Mouse (Mus musculus) CH12.LX (cell line): ENCODE measurements around the gene Mindy4b-ps. TPM values are rescaled to one million over a fixed set of nuclear protein-coding genes. Genes with fewer than 3 reads are reported as not detected.
"Not testable (repeated sequence)": the region's sequence is repeated elsewhere in the genome, so short reads cannot be mapped to it uniquely, and the experiment has no call there.

Experiments used
- DNase-seq: peaks from one replicate; pipeline ENCODE4 v3.0.0-alpha.2; 2013; ENCODE audit errors: extremely low read depth
- H3K27ac ChIP-seq: 2 replicates; pipeline ENCODE4 v1.5.1; 2012; ENCODE audit warnings: low read depth, mild to moderate bottlenecking, control low read depth, moderate library complexity; ENCODE audit not compliant: insufficient read depth
- H3K27me3 ChIP-seq: replicated peaks from 2 replicates; pipeline ENCODE3; 2012; ENCODE audit warnings: inconsistent platforms
- H3K36me3 ChIP-seq, 2 experiments: replicated peaks in 1 of 2; 2 replicates each; pipeline versions ENCODE3 to v1.6.1; 2012; ENCODE audit warnings: inconsistent platforms in 1 of 2, low read length in 1 of 2, mild to moderate bottlenecking in 1 of 2, mixed read lengths in 1 of 2, moderate library complexity in 1 of 2; ENCODE audit not compliant: control insufficient read depth in 1 of 2, insufficient read depth in 1 of 2
- H3K4me1 ChIP-seq, 2 experiments: 2 replicates each; pipeline ENCODE4 v1.6.1; 2012; ENCODE audit warnings: inconsistent platforms in 1 of 2, moderate library complexity in 1 of 2; ENCODE audit not compliant: insufficient read depth in 2 of 2, control insufficient read depth in 1 of 2
- H3K4me2 ChIP-seq: 2 replicates; pipeline ENCODE4 v1.6.1; 2012; ENCODE audit warnings: low read depth, mild to moderate bottlenecking, control low read depth; ENCODE audit not compliant: poor library complexity, insufficient read depth, severe bottlenecking
- H3K4me3 ChIP-seq, 3 experiments: fragments of 150-350 bp in 1 of 3; sonication (generic) in 1 of 3; replicated peaks in 1 of 3; 2 replicates each; pipeline versions ENCODE3 to v1.5.1; 2011 to 2012; ENCODE audit warnings: low read depth in 2 of 3, low read length in 2 of 3, mild to moderate bottlenecking in 2 of 3, moderate library complexity in 2 of 3, control low read depth in 1 of 3, improper control_type of control experiment in 1 of 3, inconsistent platforms in 1 of 3, mixed read lengths in 1 of 3; ENCODE audit not compliant: poor library complexity in 1 of 3
- H3K79me2 ChIP-seq: replicated peaks from 2 replicates; pipeline ENCODE4 v1.6.1; 2012; ENCODE audit warnings: mild to moderate bottlenecking, moderate library complexity; ENCODE audit not compliant: control insufficient read depth, poor library complexity, insufficient read depth, severe bottlenecking; ENCODE audit errors: extremely low read depth
- H3K9ac ChIP-seq: 2 replicates; pipeline ENCODE4 v1.6.1; 2012; ENCODE audit warnings: low read depth, mild to moderate bottlenecking, control low read depth, moderate library complexity; ENCODE audit not compliant: insufficient read depth
- H3K9me3 ChIP-seq: replicated peaks from 2 replicates; pipeline ENCODE3; 2012; ENCODE audit warnings: low read length, inconsistent platforms, mixed read lengths
- BHLHE40 ChIP-seq: IDR thresholded peaks from 2 replicates; pipeline ENCODE4 v1.6.1; 2011; ENCODE audit warnings: mild to moderate bottlenecking, low read depth, low read length, improper control_type of control experiment
- CHD1 ChIP-seq: IDR thresholded peaks from 2 replicates; pipeline ENCODE4 v1.6.1; 2012; ENCODE audit warnings: low read depth, low read length, improper control_type of control experiment, inconsistent platforms
- CHD2 ChIP-seq: IDR thresholded peaks from 2 replicates; pipeline ENCODE4 v1.6.1; 2011; ENCODE audit warnings: low read length, improper control_type of control experiment
- E2F4 ChIP-seq: IDR thresholded peaks from 2 replicates; pipeline ENCODE4 v1.6.1; 2011; ENCODE audit warnings: low read depth, low read length, improper control_type of control experiment; ENCODE audit not compliant: insufficient replicate concordance
- ETS1 ChIP-seq: conservative IDR thresholded peaks from 2 replicates; pipeline ENCODE4 v1.6.1; 2012; ENCODE audit warnings: low read depth, mild to moderate bottlenecking, inconsistent platforms, low read length, improper control_type of control experiment, moderate library complexity
- GABPA ChIP-seq: IDR thresholded peaks from 2 replicates; pipeline ENCODE4 v1.6.1; 2012; ENCODE audit warnings: low read depth, low read length, improper control_type of control experiment, inconsistent platforms; ENCODE audit not compliant: insufficient replicate concordance
- HCFC1 ChIP-seq: IDR thresholded peaks from 2 replicates; pipeline ENCODE4 v1.6.1; 2012; ENCODE audit warnings: low read depth, mild to moderate bottlenecking, inconsistent platforms, low read length, improper control_type of control experiment
- IRF4 ChIP-seq: IDR thresholded peaks from 2 replicates; pipeline ENCODE4 v1.6.1; 2014; ENCODE audit warnings: low read depth, mild to moderate bottlenecking, inconsistent platforms, low read length, improper control_type of control experiment
- JUND ChIP-seq: conservative IDR thresholded peaks from 2 replicates; pipeline ENCODE4 v1.6.1; 2011; ENCODE audit warnings: low read depth, low read length, improper control_type of control experiment
- KAT2A ChIP-seq: IDR thresholded peaks from 2 replicates; pipeline ENCODE4 v1.6.1; 2012; ENCODE audit warnings: low read length, improper control_type of control experiment, inconsistent platforms; ENCODE audit not compliant: insufficient replicate concordance
- MAX ChIP-seq: IDR thresholded peaks from 2 replicates; pipeline ENCODE4 v1.6.1; 2011; ENCODE audit warnings: low read length, improper control_type of control experiment
- MAZ ChIP-seq: IDR thresholded peaks from 2 replicates; pipeline ENCODE4 v1.6.1; 2012; ENCODE audit warnings: low read depth, mild to moderate bottlenecking, inconsistent platforms, low read length, improper control_type of control experiment, moderate library complexity
- MEF2A ChIP-seq: IDR thresholded peaks from 2 replicates; pipeline ENCODE4 v1.6.1; 2014; ENCODE audit warnings: low read depth, mild to moderate bottlenecking, inconsistent platforms, low read length, improper control_type of control experiment, borderline replicate concordance
- MYC ChIP-seq: IDR thresholded peaks from 2 replicates; pipeline ENCODE4 v1.6.1; 2011; ENCODE audit warnings: low read depth, mild to moderate bottlenecking, improper control_type of control experiment, low read length
- NRF1 ChIP-seq: IDR thresholded peaks from 2 replicates; pipeline ENCODE4 v1.6.1; 2014; ENCODE audit warnings: low read depth, mild to moderate bottlenecking, inconsistent platforms, low read length, improper control_type of control experiment, moderate library complexity
- POLR2A ChIP-seq: IDR thresholded peaks from 2 replicates; pipeline ENCODE4 v1.6.1; 2011; ENCODE audit warnings: low read depth, mild to moderate bottlenecking, improper control_type of control experiment, low read length
- TCF12 ChIP-seq: IDR thresholded peaks from 2 replicates; pipeline ENCODE4 v1.6.1; 2014; ENCODE audit warnings: low read depth, mild to moderate bottlenecking, inconsistent platforms, low read length, improper control_type of control experiment
- USF1 ChIP-seq: IDR thresholded peaks from 2 replicates; pipeline ENCODE4 v1.6.1; 2014; ENCODE audit warnings: low read depth, mild to moderate bottlenecking, inconsistent platforms, low read length, improper control_type of control experiment
- ZC3H11A ChIP-seq: IDR thresholded peaks from 2 replicates; pipeline ENCODE4 v1.6.1; 2012; ENCODE audit warnings: low read depth, mild to moderate bottlenecking, inconsistent platforms, low read length, improper control_type of control experiment
- ZKSCAN1 ChIP-seq: IDR thresholded peaks from 2 replicates; pipeline ENCODE4 v1.6.1; 2012; ENCODE audit warnings: low read depth, inconsistent platforms, low read length, improper control_type of control experiment, borderline replicate concordance
- dilution Hi-C: fragments of 300-500 bp; cut with MboI; formaldehyde crosslinking; loops from 2 replicates; pipeline ENCODE4 v1.14.3; 2020; ENCODE audit warnings: low sequenced_read_pairs; ENCODE audit not compliant: extremely low pct_unique_long_range_greater_than_20kb, extremely low pct_ligation_motif_present
- in situ Hi-C: fragments of 300-500 bp; cut with MboI; formaldehyde crosslinking; loops from 3 replicates; pipeline ENCODE4 v1.14.3; 2019; ENCODE audit warnings: low sequenced_read_pairs, low pct_ligation_motif_present, low pct_unique_long_range_greater_than_20kb, mixed read lengths
- polyA plus RNA-seq: library from polyadenylated mRNA; unstranded; fragments of >175 nt; gene quantifications from 2 replicates; pipeline ENCODE4 v1.2.1, GENCODE M21; 2012; ENCODE audit warnings: low read depth; ENCODE audit not compliant: insufficient read length
- total RNA-seq, 2 experiments: library from RNA; depleted of rRNA; stranded (reverse); fragments of 300-350 nt in 1 of 2; fragments of >200 nt in 1 of 2; gene quantifications; 2 replicates each; pipeline ENCODE4 v1.2.3; 2012 to 2014

Mindy4b-ps gene
- not detected in 2 replicates for total RNA-seq (2012; rRNA removed)
- not detected in 2 replicates for total RNA-seq (2014; rRNA removed)
- polyA plus RNA-seq: not detected in 2 replicates

DNA sequence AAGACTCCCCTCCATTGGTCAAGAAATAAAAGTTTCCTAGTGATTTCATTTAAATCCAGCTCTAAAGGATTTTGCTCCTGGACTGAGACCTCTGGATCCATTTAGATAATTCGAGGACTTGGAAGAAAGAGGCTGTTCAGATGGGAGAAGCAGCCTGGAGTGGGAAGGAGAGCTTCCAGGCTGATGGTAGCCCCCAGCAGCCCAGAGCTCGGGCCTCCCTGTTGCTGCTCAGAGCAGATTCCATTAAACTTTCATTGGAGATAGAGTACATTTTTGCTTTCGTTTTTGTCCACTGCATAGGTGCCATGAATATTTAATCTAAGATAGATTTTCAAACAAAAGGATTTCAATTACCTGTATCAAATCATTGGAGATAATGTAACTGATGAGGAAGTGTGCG, at the start of gene Mindy4b-ps:
Mindy4b-ps (minus strand) TSS at position 101 of the 400 bp plus-strand sequence.
- dilution Hi-C loops (no loop called here), in situ Hi-C loops (no loop called here)
- no peaks in the 10 kb centered on the region for H3K9me3 ChIP-seq

GRCm38 (mm10) chr3:58871882-58872281, 49.8 kb upstream of the Mindy4b-ps start:
- H3K79me2 ChIP-seq, in situ Hi-C loops, H3K4me2 ChIP-seq, dilution Hi-C loops, H3K9ac ChIP-seq, H3K27me3 ChIP-seq, H3K9me3 ChIP-seq, H3K36me3 ChIP-seq, H3K4me1 ChIP-seq, H3K27ac ChIP-seq, H3K4me3 ChIP-seq, DNase-seq: not testable (repeated sequence)

More for the DNA sequence above, at the start of gene Mindy4b-ps:
- Histone ChIP-seq H3K36me3 (no peaks in the 10 kb centered on the region), H3K4me2 (peak within 1 kb of the TSS; percentile 26), H3K4me1 (no peaks in the 10 kb centered on the region), H3K27me3 (no peaks in the 10 kb centered on the region), H3K79me2 (no peaks in the 10 kb centered on the region), H3K9ac (no peak within 1 kb of the TSS), H3K27ac (no peak within 1 kb of the TSS), H3K4me3 (no peak within 1 kb of the TSS)
- no peak for TF ChIP-seq MYC
- TF ChIP-seq USF1: no peak
- no peak for TF ChIP-seq BHLHE40
- TF ChIP-seq ZC3H11A: no peak
- no peak for TF ChIP-seq KAT2A
- TF ChIP-seq HCFC1: no peak
- TF ChIP-seq E2F4: no peak
- TF ChIP-seq POLR2A: no peak
- TF ChIP-seq MEF2A: no peak
- TF ChIP-seq TCF12: no peak
- TF ChIP-seq IRF4: no peak
- no peak for TF ChIP-seq CHD2
- no peak for TF ChIP-seq MAZ
- TF ChIP-seq CHD1: no peak
- TF ChIP-seq JUND: no peak
- no peak for TF ChIP-seq NRF1
- no peak for TF ChIP-seq ZKSCAN1
- TF ChIP-seq MAX: no peak
- TF ChIP-seq GABPA: no peak
- no peak for TF ChIP-seq ETS1
- DNase-seq: no peak
